Mouse (Mus musculus): ENCODE measurements around the gene Szrd1. TPM values are rescaled to one million over a fixed set of nuclear protein-coding genes. Genes with fewer than 3 reads are reported as not detected.

The Szrd1 gene
- total RNA-seq, 2 experiments from 2014 or later: 29.0 to 33.3 TPM

DNA sequence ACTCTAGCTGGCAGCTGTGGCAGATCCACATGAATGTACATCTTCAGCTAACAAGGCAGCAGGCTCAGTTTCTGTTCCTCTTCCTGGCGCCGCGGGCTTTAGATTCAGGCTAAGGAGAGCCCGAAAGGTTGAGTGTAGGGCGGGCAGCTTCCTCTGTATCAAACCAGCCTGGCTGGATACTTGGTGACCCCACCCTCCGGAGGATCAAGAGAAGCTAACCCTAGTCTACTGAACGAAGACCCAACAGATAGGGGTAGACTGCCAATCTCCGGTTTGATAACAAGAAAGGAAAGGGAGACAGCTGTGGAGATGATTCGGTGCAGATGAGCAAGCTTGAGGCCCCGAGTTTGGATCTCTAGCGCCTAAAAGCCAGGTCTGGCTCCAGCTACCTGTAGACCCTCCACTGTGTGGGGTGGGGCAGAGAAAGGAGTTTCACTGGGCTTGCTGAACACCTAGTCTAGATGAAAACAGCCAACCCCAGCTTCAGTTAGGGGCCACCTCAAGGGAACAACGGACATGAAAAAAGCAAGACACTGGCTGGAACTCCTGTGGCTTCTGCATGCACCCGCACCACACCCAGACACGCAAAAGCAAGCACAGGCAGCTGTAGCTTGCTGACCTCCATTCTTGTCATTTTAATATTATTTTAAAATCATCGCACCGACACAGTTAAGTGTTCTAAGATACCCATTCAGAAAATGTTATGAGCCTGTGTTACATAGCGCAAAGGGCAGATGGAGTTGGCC, 62.6 kb downstream of the Szrd1 start:
- peak; percentile 56 for ATAC-seq (replicated peaks; ENCODE audit: low FRiP score, low TSS enrichment, poor library complexity, severe bottlenecking)

DNA sequence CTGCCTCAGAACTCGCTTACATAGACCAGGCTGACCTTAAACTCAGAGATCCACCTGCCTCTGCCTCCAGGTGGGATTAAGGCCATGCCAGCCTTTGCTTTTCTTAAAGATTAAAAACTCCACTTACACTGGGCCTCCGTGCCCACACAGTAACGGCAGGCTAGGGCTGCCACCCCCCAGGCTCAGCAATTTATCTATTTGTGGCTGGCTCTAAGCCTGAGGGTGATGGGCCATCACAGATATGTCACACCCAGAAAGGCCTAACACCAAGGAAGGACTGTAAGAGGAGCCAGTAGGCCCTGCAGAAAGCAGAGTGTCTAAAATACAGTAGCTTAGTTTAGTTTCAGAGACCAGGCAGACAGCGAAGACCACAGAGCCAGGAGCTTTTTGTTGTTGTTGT, 65.5 kb downstream of the Szrd1 start:
- peak; percentile 64 for ATAC-seq (replicated peaks; ENCODE audit: low FRiP score, low TSS enrichment, poor library complexity, severe bottlenecking)

DNA sequence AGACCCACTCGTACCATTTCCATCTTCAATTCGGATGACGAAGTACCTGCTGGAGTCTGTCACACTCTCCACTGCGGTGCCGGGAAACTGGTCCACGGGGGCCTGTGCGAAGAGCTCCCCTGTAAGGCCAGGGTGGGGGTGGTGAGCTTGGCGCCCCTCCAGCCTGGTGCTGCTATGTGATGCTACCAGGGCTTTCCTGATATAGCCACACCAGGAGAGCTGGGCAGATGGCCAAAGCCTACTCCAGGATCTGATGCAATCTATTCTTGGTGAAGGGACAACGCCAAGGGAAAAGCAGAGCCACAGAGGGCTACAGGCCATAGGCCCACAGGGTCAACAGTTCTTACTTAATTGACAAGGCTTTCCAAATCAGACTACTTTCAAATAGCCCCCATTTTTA, 65.9 kb downstream of the Szrd1 start:
- no peak for ATAC-seq (replicated peaks; ENCODE audit: low FRiP score, low TSS enrichment, poor library complexity, severe bottlenecking)

DNA sequence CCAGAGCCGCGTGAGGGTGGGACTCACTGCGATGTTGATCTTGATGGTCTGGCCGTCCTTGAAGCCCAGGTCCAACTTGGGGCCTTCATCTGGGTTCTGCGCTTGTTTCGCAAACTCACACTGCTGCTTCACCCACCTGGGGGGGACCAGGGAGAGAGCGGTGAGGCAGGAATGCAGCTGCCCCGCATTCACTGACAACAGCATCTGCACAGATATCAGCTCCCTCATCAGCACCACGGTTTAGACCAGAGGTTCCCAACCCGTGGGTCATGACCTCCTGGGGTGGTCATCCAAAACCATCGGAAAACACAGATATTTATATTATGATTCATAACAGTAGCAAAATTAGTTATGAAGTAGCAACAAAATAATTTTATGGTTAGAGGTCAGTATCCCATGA, 67.1 kb downstream of the Szrd1 start:
- no peak for ATAC-seq (replicated peaks; ENCODE audit: low FRiP score, low TSS enrichment, poor library complexity, severe bottlenecking)

DNA sequence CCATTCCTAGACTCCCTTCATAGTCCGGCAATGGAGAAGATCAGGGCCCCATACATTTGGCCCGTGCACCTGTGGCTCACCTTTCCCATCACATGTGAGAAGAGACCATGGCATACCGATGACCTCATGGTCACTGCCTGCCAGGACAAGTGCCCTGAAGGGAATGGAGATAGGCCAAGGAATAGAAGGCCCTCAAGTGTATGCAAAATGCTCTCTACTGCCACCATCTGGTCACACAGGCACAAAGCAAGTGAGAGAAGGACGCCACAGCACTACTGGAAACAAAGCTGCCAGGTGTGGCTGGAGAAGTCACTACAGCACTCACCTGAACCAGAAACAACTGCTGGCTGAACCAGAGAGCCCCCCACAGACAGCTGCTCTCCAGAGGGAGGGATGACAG, 69.8 kb downstream of the Szrd1 start:
- 0 out of 2 replicates have a peak, but pooled peaks have one; percentile 5 for ATAC-seq (replicated peaks; ENCODE audit: low FRiP score, low TSS enrichment, poor library complexity, severe bottlenecking)

DNA sequence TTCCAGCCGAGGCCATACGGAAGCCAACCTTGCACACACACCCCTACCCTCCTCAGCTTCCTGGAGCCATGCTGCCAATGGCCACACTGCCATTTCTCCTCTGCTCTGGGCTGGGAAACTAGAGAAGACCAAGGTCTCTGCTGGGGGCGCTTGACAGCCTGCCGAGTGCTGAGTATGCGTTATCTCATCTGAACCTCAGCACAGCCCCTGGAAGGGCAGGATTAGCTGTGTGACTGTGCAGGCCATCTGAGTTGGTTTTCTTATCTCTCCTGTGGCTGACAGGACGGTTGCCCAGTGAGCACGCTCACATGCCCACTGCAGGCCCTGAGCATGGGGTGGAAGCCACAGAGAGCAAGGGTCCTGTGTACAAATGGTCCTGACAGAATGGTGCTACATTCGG, 70.9 kb downstream of the Szrd1 start:
- peak; percentile 75 for ATAC-seq (replicated peaks; ENCODE audit: low FRiP score, low TSS enrichment, poor library complexity, severe bottlenecking)

DNA sequence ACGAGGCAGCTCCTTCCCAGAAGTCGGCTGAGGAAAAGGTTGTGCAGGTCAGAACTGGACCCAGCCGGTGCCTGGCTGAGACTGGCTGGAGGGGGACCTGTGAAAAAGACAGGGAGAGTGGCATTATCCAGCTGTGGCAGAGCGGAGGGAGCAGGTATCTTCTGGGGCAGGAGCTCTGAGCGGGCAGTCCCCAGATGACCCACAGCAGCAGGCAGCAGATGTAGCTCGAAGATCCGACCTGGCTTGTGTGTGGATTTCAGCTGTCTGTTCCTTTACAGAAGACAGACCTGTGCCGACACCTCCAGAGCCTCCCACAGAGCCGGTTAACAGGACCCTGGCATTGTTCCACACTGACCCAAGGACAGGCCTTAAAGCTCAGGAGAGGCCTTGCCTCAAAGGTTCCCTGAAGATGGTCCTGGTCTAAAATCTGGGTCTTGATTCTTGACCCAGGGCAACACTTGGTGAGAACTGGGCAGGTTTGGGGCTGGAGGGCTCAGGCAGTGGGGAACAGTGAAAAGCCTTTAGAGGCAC, 72.0 kb downstream of the Szrd1 start:
- ATAC-seq (replicated peaks; ENCODE audit: low FRiP score, low TSS enrichment, poor library complexity, severe bottlenecking): no peak

DNA sequence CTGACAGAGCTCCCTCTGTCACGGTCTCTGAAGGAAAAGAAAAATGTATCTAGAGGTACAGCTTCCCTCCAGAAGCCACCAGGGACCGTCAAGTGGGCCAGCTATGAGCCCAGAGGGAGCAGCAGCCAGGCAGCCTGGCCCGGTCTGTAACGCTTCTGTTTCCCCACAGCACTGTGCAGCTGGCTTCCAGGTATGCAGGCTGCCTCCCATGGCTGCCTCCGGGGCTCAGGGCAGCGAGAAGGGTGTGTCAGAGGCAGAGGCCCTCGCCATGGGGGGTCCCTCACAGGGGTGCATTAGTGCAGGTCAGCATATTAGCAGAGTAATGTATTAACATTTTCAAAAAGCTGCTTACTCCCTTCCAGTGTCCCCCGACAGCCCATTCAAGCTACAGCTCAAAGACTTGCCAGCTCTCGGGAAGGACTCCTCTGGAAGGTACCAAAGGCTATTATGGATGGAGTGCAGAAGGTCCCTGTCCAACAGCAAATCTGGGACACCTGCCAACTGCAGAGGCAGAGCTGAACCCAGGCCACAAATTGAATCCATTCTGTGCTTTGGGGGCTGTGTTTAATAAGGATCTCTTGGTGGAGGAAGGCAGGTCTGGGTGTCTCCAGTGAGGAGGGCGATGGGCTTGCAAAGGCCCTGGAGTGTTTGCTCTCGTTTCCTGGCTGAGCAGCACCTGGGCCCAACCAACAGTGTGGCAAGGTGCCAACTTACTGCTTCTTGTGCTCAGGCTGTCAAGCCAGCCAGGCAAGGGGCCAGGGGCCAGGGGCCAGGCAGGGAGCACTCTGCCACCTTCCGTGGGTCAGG, 72.7 kb downstream of the Szrd1 start:
- ATAC-seq (replicated peaks; ENCODE audit: low FRiP score, low TSS enrichment, poor library complexity, severe bottlenecking): no peak

DNA sequence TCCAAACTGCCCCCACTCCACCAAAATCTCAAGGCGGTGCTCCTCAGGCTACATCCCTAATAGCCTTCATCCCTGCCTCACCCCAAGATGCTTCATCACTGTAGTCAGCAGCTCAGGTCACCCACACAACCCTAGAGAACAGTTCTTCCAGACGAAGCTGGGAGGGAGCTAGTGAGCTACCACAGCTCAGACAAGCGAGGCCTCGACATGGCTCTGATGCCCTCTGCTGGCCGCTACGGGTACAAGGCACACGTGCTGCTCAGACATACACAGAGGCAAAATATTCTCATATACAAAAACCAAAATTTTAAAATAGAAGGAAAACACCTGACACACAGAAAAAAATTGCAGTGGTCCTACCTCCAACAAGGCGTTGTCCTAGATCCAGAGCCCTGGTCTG, 74.5 kb downstream of the Szrd1 start:
- peak; percentile 46 for ATAC-seq (replicated peaks; ENCODE audit: low FRiP score, low TSS enrichment, poor library complexity, severe bottlenecking)

DNA sequence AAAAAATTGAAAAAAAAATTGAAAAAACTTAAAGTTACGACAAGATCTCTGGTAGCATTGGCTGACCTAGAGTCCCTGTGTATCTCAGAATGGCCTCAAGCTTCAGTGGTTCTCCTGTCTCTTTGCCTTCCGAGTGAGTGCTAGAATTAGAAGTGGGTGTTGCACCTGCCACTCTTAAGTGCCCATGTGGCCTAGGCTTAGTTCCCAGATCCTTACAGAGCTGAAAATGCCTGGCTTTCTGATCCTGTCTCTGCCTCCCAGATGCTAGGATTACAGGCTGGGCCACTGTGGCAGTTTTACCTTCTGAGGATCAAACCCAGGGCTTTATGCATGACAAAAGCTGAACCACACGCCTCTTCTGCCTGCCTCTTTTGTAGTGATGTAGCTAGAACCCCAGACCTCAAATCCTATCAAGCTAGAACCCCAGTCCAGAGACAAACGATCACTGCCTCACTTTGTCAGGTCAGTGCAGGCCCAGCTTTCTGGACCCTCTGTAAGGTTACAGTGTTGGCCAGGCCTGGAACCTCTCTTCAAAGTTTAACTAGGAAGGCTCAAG, 75.4 kb downstream of the Szrd1 start:
- ATAC-seq (replicated peaks; ENCODE audit: low FRiP score, low TSS enrichment, poor library complexity, severe bottlenecking): no peak

Other genes with a start within 250 kb of the Szrd1 start
- gene Padi2, start 233.4 kb downstream of the Szrd1 start, total RNA-seq (2014; fragmentation: Nextera tagmentation): 1.3 and 1.6 TPM in 2 replicates
- gene Padi2, start 233.4 kb downstream of the Szrd1 start, total RNA-seq (2017): 2.9 and 3.8 TPM in 2 replicates
- gene Sdhb, start 178.6 kb downstream of the Szrd1 start, total RNA-seq (2014; fragmentation: Nextera tagmentation): 154 and 177 TPM in 2 replicates
- 99.5 and 128 TPM in 2 replicates for gene Sdhb, start 178.6 kb downstream of the Szrd1 start, total RNA-seq (2017)
- gene Atp13a2, start 152.9 kb downstream of the Szrd1 start, total RNA-seq (2014; fragmentation: Nextera tagmentation): 24.6 and 25.2 TPM in 2 replicates
- gene Atp13a2, start 152.9 kb downstream of the Szrd1 start, total RNA-seq (2017): 20.4 and 28.7 TPM in 2 replicates
- not detected in 2 replicates for gene Mfap2, start 129.4 kb downstream of the Szrd1 start, total RNA-seq (2014; fragmentation: Nextera tagmentation)
- not detected in 2 replicates for gene Mfap2, start 129.4 kb downstream of the Szrd1 start, total RNA-seq (2017)
- gene Crocc, start 79.2 kb downstream of the Szrd1 start, total RNA-seq (2014; fragmentation: Nextera tagmentation): 6.9 and 8.9 TPM in 2 replicates
- 1.3 and 5.7 TPM in 2 replicates for gene Crocc, start 79.2 kb downstream of the Szrd1 start, total RNA-seq (2017)
- gene Necap2, start 61.4 kb downstream of the Szrd1 start, total RNA-seq (2014; fragmentation: Nextera tagmentation): 127 and 188 TPM in 2 replicates
- gene Necap2, start 61.4 kb downstream of the Szrd1 start, total RNA-seq (2017): 123 and 153 TPM in 2 replicates
- not detected in 2 replicates for gene Spata21, start 51.4 kb downstream of the Szrd1 start, total RNA-seq (2014; fragmentation: Nextera tagmentation)
- gene Spata21, start 51.4 kb downstream of the Szrd1 start, total RNA-seq (2017): not detected in 2 replicates
- gene Fbxo42, start 8.1 kb upstream of the Szrd1 start, total RNA-seq (2014; fragmentation: Nextera tagmentation): 15.3 and 16.1 TPM in 2 replicates
- gene Fbxo42, start 8.1 kb upstream of the Szrd1 start, total RNA-seq (2017): 6.7 and 10.2 TPM in 2 replicates
- gene Rsg1, start 74.2 kb upstream of the Szrd1 start, total RNA-seq (2014; fragmentation: Nextera tagmentation): 0.81 and 10.9 TPM in 2 replicates
- 3.2 TPM in 1 of 2 replicates, not detected in the other for gene Rsg1, start 74.2 kb upstream of the Szrd1 start, total RNA-seq (2017)
- gene Arhgef19, start 99.7 kb upstream of the Szrd1 start, total RNA-seq (2014; fragmentation: Nextera tagmentation): not detected in 2 replicates
- gene Arhgef19, start 99.7 kb upstream of the Szrd1 start, total RNA-seq (2017): not detected in 2 replicates
- gene Epha2, start 161.5 kb upstream of the Szrd1 start, total RNA-seq (2014; fragmentation: Nextera tagmentation): 0.30 and 1.2 TPM in 2 replicates
- not detected in 2 replicates for gene Epha2, start 161.5 kb upstream of the Szrd1 start, total RNA-seq (2017)
- not detected in 2 replicates for gene Fam131c, start 228.4 kb upstream of the Szrd1 start, total RNA-seq (2014; fragmentation: Nextera tagmentation)
- gene Fam131c, start 228.4 kb upstream of the Szrd1 start, total RNA-seq (2017): not detected in 2 replicates